Mouse (Mus musculus) liver, adult 2 months (tissue): Measurements from ENCODE around the gene Slc33a1.

ENCODE experiments used
- CTCF ChIP-seq: fragments of 200-500 bp; IDR thresholded peaks from 2 replicates; pipeline ENCODE4 v1.5.1; 2011; ENCODE audit warnings: low read depth, low read length, control low read depth
- POLR2A ChIP-seq: fragments of 200-500 bp; IDR thresholded peaks from 2 replicates; pipeline ENCODE4 v1.6.1; 2011; ENCODE audit warnings: low read length, control low read depth; ENCODE audit not compliant: insufficient read depth; ENCODE audit errors: extremely low read depth

DNA sequence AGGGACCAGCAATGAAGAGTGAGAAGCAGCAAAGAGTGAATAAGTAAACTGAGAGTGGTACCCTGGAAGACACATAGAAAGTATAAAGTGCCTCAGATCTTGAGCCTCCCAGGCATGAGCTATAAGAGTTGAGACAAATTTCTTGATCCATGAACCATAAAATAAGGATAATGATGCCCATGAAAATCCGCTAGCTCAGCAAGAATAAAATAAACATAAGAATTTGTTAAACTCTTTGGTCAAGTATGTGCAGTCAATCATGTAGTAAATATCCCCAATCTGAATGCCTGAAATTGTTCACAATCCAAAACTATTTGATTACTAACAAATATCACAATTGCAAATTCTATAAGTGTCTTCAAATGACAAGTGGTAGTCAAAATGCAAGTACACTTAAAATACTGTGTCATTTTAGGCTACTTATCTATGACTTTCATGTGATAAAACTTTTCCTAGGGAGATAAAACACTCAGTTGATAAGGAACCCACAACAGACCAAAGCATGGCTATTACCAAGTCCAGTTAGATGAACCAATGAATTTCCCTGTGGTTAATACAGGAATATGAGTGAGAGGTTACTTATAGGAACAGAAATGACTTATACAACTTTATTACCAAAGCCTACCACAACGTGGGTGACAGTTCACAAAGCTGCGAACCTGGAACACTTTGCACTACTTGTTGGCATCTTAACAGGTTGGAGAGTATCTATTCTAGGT is 24.3 kb upstream of the Slc33a1 start:
- TF ChIP-seq CTCF: no peak
- no peak for TF ChIP-seq POLR2A
